In genomic region chrX:52162756-52163155, GRCm38 (mm10) we compare ENCODE assay signal across 9 mouse cellular contexts. TPM values are rescaled to one million over a fixed set of nuclear protein-coding genes. Genes with fewer than 3 reads are reported as not detected.
DNase-seq lines count a peak whose midpoint lies in the region; ATAC-seq and TF ChIP-seq lines count a peak whose summit lies in the region.
"Had no signal": no experiment of that assay in that cellular context is flagged by ENCODE, and none has a peak within 500 bp of the region (broad histone marks: within the 10 kb centered on the region; RNA-seq: fewer than 3 reads in every experiment).

No protein-coding gene starts in this region.

- no peak for TF ChIP-seq CTCF in forebrain, postnatal 0 days (IDR thresholded peaks at IDR 0.05; ENCODE audit: low read depth)

- H3K9ac ChIP-seq in neural tube, embryonic 11.5 days (ENCODE audit: low read length) = no peak overlapping the region
- H3K9ac ChIP-seq in forebrain, postnatal 0 days = no peak overlapping the region
- H3K9ac ChIP-seq in liver, embryonic 13.5 days = no peak overlapping the region

- H3K27me3 ChIP-seq in neural tube, embryonic 11.5 days (ENCODE audit: control insufficient read depth, insufficient read depth, low read length) = no peaks in the 10 kb centered on the region
- H3K27me3 ChIP-seq in forebrain, postnatal 0 days (ENCODE audit: insufficient read depth, low read length) = no peaks in the 10 kb centered on the region
- peaks cover 31% of the 10 kb centered on the region for H3K27me3 ChIP-seq in liver, embryonic 13.5 days

- no peak for DNase-seq in neural tube, embryonic 11.5 days (ENCODE audit: low spot score)
- no peak for DNase-seq in neural tube, embryonic 10.5 days (ENCODE audit: extremely low spot score, low spot score)
- DNase-seq in forebrain, postnatal 0 days = peak; percentile 1
- no peak for DNase-seq in liver, embryonic 13.5 days
- DNase-seq in embryo, embryonic 9.5 days (ENCODE audit: extremely low spot score) = no peak
- DNase-seq in ovary, postnatal 10 days (ENCODE audit: low spot score) = no peak
- no peak for DNase-seq in T-cell, adult 2 months (ENCODE audit: low spot score)
- DNase-seq: thymus, postnatal 14 days had no signal

- H3K27ac ChIP-seq in neural tube, embryonic 11.5 days (ENCODE audit: low read depth, low read length) = no peak overlapping the region
- H3K27ac ChIP-seq in forebrain, postnatal 0 days (ENCODE audit: low read depth, low read length) = no peak overlapping the region
- no peak overlapping the region for H3K27ac ChIP-seq in liver, embryonic 13.5 days

- H3K4me2 ChIP-seq in neural tube, embryonic 11.5 days (ENCODE audit: low read depth) = peak overlapping the region; percentile 71
- H3K4me2 ChIP-seq in forebrain, postnatal 0 days (ENCODE audit: low read depth) = peak overlapping the region; percentile 62
- peak overlapping the region; percentile 88 for H3K4me2 ChIP-seq in liver, embryonic 13.5 days

- no peak overlapping the region for H3K4me3 ChIP-seq in neural tube, embryonic 11.5 days (ENCODE audit: low read depth, low read length)
- no peak overlapping the region for H3K4me3 ChIP-seq in forebrain, postnatal 0 days (ENCODE audit: low read depth, low read length)
- peak overlapping the region; percentile 64 for H3K4me3 ChIP-seq in liver, embryonic 13.5 days (replicated peaks)
- H3K4me3 ChIP-seq: myocyte had no signal

- 35% methylated on average over 6 of the region's 6 CpGs for WGBS in neural tube, embryonic 11.5 days
- 31% methylated on average over 6 of the region's 6 CpGs for WGBS in forebrain, postnatal 0 days
- 30% methylated on average over 6 of the region's 6 CpGs for WGBS in liver, embryonic 13.5 days (ENCODE audit: insufficient replicate concordance)

- no peaks in the 10 kb centered on the region for H3K4me1 ChIP-seq in neural tube, embryonic 11.5 days (ENCODE audit: control insufficient read depth, insufficient read depth, low read length)
- H3K4me1 ChIP-seq in forebrain, postnatal 0 days (ENCODE audit: insufficient read depth) = no peaks in the 10 kb centered on the region
- peaks cover 13% of the 10 kb centered on the region; the same call in 1 of the 2 replicates for H3K4me1 ChIP-seq in liver, embryonic 13.5 days (replicated peaks)

- no peak for ATAC-seq in neural tube, embryonic 11.5 days (ENCODE audit: insufficient read depth, low FRiP score, low TSS enrichment)
- ATAC-seq in forebrain, postnatal 0 days = no peak
- no peak for ATAC-seq in liver, embryonic 13.5 days (ENCODE audit: low read depth)

- no peaks in the 10 kb centered on the region for H3K9me3 ChIP-seq in neural tube, embryonic 11.5 days (ENCODE audit: control insufficient read depth, low read length)
- no peaks in the 10 kb centered on the region for H3K9me3 ChIP-seq in forebrain, postnatal 0 days (ENCODE audit: low read length)
- H3K9me3 ChIP-seq in liver, embryonic 13.5 days (replicated peaks) = no peaks in the 10 kb centered on the region

- H3K36me3 ChIP-seq in neural tube, embryonic 11.5 days (ENCODE audit: control insufficient read depth, insufficient read depth, low read length) = no peaks in the 10 kb centered on the region
- no peaks in the 10 kb centered on the region for H3K36me3 ChIP-seq in forebrain, postnatal 0 days (ENCODE audit: insufficient read depth)
- H3K36me3 ChIP-seq in liver, embryonic 13.5 days = no peaks in the 10 kb centered on the region

RNA-seq across cellular contexts. Expression of gene Gpc4, which starts 2.3 kb away (rescaled TPM):
- 16.9 and 17.8 TPM in 2 replicates for polyA plus RNA-seq in neural tube, embryonic 11.5 days (2014; fragmentation: Nextera tagmentation; extraction: Ambion mirVana)
- 3.9 and 4.8 TPM in 2 replicates for total RNA-seq in forebrain, postnatal 0 days (2014; rRNA removed)
- 10.7 and 12.7 TPM in 2 replicates for polyA plus RNA-seq in forebrain, postnatal 0 days (2015; fragmentation: Nextera tagmentation; extraction: Ambion mirVana)
- polyA plus RNA-seq in liver, embryonic 13.5 days (2015; fragmentation: Nextera tagmentation; extraction: Ambion mirVana) = 5.1 and 5.9 TPM in 2 replicates
